Mouse (Mus musculus) heart, postnatal 4 days (tissue): Measurements from ENCODE around the gene Maz. TPM values are rescaled to one million over a fixed set of nuclear protein-coding genes. Genes with fewer than 3 reads are reported as not detected.

Experiments
- DNase-seq: peaks from one replicate; pipeline ENCODE4 v3.0.0; 2021
- total RNA-seq, 2 experiments: library from RNA; stranded (reverse); gene quantifications; 2 replicates each; pipeline ENCODE4 v1.2.3; 2021

Maz gene
- total RNA-seq, 2 experiments from 2014 or later, result 152 TPM

DNA sequence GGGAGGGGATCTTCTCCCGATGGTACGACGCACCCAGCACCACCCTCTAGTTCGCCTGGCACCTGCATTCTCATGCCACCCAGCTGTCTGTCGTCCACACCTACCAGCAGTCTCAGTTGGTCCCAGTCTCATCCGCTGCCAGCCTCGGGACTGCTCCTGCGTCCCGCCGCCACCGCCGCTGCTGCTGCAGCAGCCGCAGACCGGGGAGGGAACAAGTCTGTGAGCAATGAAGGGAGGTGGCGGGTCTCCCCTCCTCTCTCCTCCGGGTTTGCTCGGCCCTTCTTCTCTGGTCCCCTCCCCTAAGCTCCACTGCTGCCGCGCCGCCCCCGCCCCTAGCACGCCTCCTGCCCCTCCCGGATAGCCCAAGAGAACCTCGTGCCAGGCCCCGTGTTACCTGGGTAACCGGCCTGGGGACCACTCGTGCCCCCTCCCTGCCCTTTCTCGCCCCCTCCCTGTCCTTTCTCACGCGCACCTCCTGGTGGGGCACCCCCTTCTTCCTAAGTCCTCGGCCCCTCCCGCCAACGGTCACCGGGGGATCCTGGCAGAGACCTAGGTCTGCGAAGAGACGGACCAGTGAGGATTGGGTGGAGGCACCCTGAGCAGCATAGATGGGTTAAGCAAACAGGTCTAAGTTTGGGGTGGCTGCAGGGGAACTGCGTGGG lies 5.8 kb downstream of the Maz start, which contains the start of the genes Gm42742 and Prrt2:
TSS of gene Gm42742 (minus strand) at position 197 of the 662 bp plus-strand sequence.
TSS of gene Prrt2 (minus strand) at position 311 of the 662 bp plus-strand sequence.
- peak; percentile 61 for DNase-seq

- DNase-seq, result no peak
Measured at GRCm38 (mm10) chr7:127020491-127020890, 6.3 kb downstream of the Maz start.

DNA sequence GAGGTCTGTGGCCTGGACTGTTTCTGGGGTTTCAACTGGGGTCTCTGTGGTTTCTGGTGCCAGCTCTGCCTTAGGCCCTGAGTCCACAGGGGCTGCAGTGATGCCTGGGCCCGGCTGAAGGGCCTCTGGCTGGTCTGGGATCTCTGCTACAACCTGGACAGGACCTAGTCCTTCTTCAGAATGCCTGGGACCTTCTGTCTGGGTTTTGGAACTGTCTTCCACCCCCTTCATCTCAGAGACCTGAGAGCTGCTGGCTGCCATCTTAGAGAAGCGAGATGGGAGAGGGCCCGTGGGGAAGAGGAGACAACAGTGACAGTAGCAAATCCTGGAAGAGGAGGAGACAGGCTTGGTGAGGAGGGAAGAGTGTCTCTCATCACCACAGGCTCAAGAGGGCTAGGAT lies 6.8 kb downstream of the Maz start:
- no peak for DNase-seq

DNA sequence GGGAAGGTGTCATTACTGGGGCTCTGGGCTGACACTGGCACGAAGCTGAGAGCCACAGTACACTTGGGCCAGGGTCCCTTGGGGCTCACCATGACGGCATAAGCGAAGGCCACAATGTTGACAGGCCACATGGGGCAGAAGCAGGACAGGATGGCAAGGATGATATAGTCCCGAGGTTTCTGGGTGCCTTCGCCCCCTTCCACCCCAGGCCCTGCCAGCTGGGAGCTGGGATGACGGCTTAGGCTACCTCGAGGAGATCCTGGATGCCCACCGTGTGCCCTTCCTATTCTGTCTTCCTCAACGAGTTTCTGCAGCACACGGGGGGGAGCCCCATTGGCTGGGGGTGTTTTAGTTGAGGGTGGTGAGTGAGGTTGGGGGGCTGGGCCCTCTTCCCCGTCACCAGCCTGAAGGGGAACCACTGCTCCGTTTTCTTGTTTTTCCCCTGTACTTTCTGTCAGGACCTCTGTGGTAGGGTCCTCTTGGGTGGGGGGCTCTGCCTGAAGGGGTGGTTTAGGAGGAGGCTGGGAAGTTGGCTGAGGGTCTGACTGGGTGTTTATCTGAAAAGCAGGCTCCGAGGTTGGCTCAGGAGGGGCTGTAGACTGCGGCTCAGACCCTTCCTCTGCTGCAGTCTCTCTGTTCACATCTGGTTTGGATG lies 7.4 kb downstream of the Maz start:
- DNase-seq, result no peak

- DNase-seq, result no peak
Measured at GRCm38 (mm10) chr7:127018416-127019305, 8.2 kb downstream of the Maz start.

DNA sequence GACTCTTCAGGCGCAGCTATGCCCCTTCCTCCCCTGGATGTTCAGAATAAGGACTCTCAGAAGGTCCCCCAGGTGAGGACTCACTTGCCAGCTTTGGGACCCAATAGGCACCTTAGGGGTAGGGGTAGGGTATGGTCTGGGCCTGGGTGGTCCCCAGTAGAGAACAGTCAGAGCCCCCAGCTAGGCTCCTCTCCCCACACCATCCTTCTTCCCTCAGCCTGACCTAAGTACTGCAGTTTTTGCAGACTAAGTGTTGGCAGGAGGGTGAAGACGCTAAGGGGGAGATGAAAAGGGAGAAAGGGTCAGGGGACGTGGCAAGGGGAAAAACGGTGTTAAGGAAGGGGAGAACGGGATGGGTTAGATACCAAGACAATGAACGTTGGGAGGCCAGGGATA lies 8.9 kb downstream of the Maz start:
- DNase-seq, result no peak

DNA sequence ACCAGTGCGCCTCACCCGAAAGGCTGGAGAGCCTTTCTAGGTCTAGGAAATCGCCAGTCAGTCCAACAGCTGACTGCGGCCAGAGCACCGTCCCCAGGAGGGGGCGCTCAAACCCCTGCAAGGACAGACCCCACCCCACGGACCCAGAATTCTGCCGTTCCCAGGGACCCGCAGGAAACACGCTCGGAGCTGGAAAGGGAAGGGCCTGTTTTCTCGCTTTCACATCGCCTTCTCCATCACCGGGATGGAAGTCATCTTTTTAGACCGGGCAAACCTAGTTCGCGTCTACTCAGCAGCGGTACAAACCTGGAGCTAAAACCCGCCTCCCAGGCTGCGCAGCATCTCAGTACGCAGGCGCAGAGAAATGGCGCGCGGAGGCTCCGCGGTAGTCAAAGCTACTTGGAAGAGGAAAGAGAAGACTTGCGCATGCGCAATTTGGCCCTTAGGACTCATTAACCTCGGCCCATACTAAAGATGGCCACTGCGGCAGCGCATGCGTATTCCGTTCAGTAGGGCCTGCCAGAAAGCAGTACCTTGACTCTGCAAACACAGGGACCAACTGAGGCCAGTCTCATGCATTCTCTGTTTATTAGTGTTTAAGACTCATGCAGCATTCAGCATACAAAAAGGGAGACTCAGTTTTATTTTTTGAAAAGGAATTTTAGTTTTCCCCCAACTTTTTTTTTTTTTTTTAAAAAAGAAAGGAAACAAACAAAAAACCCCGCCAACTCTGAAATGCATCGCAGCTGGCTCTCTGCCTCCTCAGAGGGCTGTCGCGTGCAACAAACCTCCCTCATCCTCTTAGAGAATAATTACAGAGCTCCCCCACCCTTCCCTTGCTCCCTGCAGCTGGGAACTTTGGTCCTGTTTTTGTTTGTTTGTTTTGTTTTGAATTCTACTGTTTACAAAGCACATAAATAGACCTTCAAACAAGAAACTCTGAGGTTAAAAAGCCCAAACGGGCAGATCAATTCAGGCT lies 9.6 kb downstream of the Maz start, which contains the start of gene Pagr1a:
TSS of gene Pagr1a (minus strand) at position 382 of the 979 bp plus-strand sequence.
- DNase-seq, result peak; percentile 98

- DNase-seq, result peak; percentile 64
Measured at GRCm38 (mm10) chr7:127016486-127016938, 10.3 kb downstream of the Maz start.

- no peak for DNase-seq
Measured at GRCm38 (mm10) chr7:127016481-127016485, 10.6 kb downstream of the Maz start, which contains the start of gene Pagr1b. Gene Pagr1b (minus strand): TSS chr7:127016484.

- DNase-seq, result peak; percentile 43
Measured at GRCm38 (mm10) chr7:127016081-127016480, 10.8 kb downstream of the Maz start.

DNA sequence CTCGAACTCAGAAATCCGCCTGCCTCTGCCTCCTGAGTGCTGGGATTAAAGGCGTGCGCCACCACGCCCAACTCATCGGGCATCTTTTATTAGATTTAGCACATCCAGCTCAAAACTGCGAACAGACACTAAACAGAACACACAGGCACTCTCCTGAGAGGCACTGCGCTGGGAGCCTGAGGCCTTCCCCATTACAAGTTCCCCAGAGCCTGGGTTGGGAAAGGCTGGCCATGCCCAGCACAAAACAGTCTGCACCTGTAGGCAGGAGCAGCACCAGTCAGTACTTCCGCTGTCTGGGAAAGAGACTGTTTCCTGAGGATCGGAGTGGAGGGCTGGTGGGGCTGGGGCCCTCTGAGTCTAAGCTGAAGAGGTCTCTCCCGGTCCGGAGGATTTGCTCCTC lies 11.8 kb downstream of the Maz start:
- DNase-seq, result no peak

DNA sequence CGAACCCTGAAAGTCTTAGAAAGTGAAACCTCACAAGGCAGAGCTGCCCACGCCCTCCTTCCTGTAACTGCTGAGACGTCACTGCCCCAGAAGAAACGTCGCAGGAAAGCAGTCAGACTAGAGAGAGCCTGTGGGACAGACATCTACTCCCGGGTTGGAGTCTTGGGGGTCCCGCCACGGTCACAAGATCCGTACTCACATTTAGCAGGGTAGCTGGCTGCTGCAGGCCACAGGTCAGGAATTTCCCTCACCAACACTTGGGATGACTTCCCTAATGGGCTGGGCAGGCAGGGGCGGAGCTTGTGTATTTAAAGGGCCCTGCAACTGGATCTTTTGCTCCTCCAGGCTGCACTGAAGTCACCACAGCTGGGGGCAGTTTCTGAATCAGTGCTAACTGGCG lies 12.5 kb downstream of the Maz start, which contains the start of gene Mvp:
TSS of gene Mvp (minus strand) at position 302 of the 400 bp plus-strand sequence.
- peak; percentile 72 for DNase-seq

DNA sequence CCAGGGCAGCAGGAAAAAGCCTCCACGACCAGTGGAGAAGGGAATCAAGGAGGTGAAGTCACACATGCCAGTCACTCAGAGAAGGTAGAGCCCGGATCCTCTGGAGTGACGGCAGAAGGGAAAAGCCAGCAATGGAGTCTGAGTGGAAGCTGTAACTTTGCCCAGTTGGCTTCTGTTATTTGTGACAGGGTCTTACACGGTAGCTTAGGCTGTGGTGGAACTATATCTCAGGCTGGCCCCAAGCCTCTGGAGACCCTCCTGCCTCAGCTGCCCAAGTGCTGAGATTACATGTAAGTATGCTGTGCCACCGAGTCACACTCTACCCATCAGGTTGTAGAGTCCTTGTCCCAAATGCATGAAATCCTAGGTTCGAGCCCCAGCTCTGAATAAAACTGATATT lies 13.5 kb downstream of the Maz start:
- DNase-seq, result no peak

- DNase-seq, result no peak
Measured at GRCm38 (mm10) chr7:127012845-127013244, 14.0 kb downstream of the Maz start.

GRCm38 (mm10) chr7:127012374-127012773 lies 14.5 kb downstream of the Maz start:
- no peak for DNase-seq

GRCm38 (mm10) chr7:127011717-127012116 lies 15.1 kb downstream of the Maz start:
- no peak for DNase-seq

DNA sequence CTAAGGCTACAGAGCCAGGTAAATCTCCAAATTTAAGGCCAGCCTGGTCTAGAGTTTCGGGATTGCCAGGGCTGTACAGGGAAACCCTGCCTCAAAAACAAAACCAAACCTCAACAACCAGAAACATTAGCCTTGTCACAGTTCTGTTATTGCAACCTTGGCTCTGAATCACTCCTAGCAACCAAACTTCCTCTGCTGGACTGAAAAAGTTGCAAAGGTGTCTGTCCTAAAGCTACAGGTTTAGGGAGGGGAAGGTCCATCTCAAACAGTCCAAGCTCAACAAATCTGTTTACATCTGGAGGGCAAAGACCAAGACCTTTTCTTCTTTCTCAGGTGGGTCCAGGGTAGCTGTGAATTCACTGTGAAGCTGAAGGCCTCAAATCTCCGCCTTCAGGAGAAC lies 15.8 kb downstream of the Maz start:
- DNase-seq, result no peak

GRCm38 (mm10) chr7:127009307-127010085 lies 17.3 kb downstream of the Maz start:
- no peak for DNase-seq

DNA sequence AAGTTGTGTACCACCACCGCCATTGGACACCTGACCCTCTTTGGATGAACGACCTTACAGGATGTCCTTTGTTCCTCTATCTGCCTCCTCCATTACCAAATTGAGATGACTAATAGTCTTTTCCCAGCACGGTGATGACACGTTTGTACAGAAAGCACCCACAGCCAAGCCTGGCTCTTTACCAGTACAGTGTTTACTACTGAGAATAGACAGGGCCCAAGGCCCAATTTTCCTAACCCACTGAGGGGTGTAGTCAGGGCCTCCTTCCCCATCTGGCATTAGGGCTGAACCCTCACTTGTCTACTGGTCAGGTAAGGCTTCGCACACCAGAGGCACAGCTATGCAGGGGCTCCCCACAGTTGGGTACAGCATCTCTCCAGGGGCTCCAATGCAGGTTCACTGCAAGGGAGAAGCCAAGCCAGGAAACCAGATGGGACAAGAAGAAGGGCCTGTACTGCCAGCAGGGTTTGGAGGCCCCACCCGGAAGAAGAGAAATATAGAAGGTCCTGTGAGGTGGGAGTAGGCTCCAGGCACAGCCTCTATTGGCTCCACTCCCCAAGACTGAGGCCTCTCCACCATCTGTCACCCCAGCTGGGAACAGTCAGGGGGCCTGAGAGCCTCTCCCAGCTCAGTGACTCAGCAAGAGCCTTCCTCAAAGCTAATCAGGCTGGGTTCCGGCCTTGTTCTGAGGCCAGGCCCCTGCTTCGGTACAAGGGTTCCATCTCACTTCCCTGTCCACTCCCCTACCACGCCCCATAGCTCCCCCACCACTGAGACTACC lies 18.4 kb downstream of the Maz start:
- DNase-seq, result peak; percentile 77

- DNase-seq, result no peak
Measured at GRCm38 (mm10) chr7:127007313-127008024, 19.4 kb downstream of the Maz start.
